24 mouse cellular contexts compared by ENCODE assay signal in genomic region chr19:3401943-3402342, GRCm38 (mm10). TPM values are rescaled to one million over a fixed set of nuclear protein-coding genes. Genes with fewer than 3 reads are reported as not detected.
DNase-seq lines count a peak whose midpoint lies in the region; ATAC-seq lines count a peak whose summit lies in the region.
"Had no signal": no experiment of that assay in that cellular context is flagged by ENCODE, and none has a peak within 500 bp of the region (broad histone marks: within the 10 kb centered on the region; RNA-seq: fewer than 3 reads in every experiment).

No protein-coding gene starts in this region.

- DNase-seq in heart, embryonic 10.5 days (ENCODE audit: low spot score): no peak
- peak; percentile 12 for DNase-seq in heart, postnatal 4 days
- DNase-seq in heart, postnatal 36 days: no peak
- DNase-seq in neural tube, embryonic 10.5 days (ENCODE audit: extremely low spot score, low spot score): no peak
- peak; percentile 62 for DNase-seq in retina, postnatal 1 day
- no peak for DNase-seq in Muller cell, postnatal 12 days (ENCODE audit: inconsistent ontology term)
- DNase-seq: adrenal gland, adult 2 months; B cell, adult 2 months; cerebellum, adult 8-10 months; gastrocnemius, postnatal 25 days; kidney, adult 11 months; kidney, postnatal 10 days; right cerebral cortex, postnatal 4 days; thymus, postnatal 14 days had no signal

- WGBS in heart, embryonic 13.5 days: 44% methylated on average over 7 of the region's 7 CpGs
- WGBS in heart, embryonic 10.5 days: 44% methylated on average over 7 of the region's 7 CpGs
- 48% methylated on average over 7 of the region's 7 CpGs for WGBS in neural tube, embryonic 15.5 days

- H3K9me3 ChIP-seq in heart, embryonic 13.5 days: no peaks in the 10 kb centered on the region
- H3K9me3 ChIP-seq in heart, embryonic 10.5 days: no peaks in the 10 kb centered on the region
- no peaks in the 10 kb centered on the region for H3K9me3 ChIP-seq in neural tube, embryonic 15.5 days (replicated peaks)
- H3K9me3 ChIP-seq: forebrain, embryonic 10.5 days; G1E had no signal

- ATAC-seq in heart, embryonic 13.5 days (ENCODE audit: extremely low read depth, insufficient number of reproducible peaks, low FRiP score, low TSS enrichment): peak; percentile 52; the same call in 1 of the 2 replicates
- ATAC-seq in neural tube, embryonic 15.5 days (ENCODE audit: low FRiP score): peak; percentile 17; the same call in 1 of the 2 replicates

- peaks cover 21% of the 10 kb centered on the region for H3K4me1 ChIP-seq in heart, embryonic 13.5 days
- H3K4me1 ChIP-seq in heart, embryonic 10.5 days: peaks cover 23% of the 10 kb centered on the region
- peaks cover 13% of the 10 kb centered on the region for H3K4me1 ChIP-seq in neural tube, embryonic 15.5 days
- H3K4me1 ChIP-seq: forebrain, embryonic 10.5 days had no signal

- intact Hi-C loops in heart, postnatal 36 days (cut with DNase I): no loop called here

- no peak overlapping the region for H3K4me3 ChIP-seq in heart, embryonic 13.5 days
- no peak overlapping the region for H3K4me3 ChIP-seq in heart, embryonic 10.5 days
- no peak overlapping the region for H3K4me3 ChIP-seq in neural tube, embryonic 15.5 days (replicated peaks)
- H3K4me3 ChIP-seq: forebrain, embryonic 10.5 days had no signal

- H3K4me2 ChIP-seq in heart, embryonic 13.5 days: peak overlapping the region; percentile 16
- no peak overlapping the region for H3K4me2 ChIP-seq in neural tube, embryonic 15.5 days
- H3K4me2 ChIP-seq: midbrain, embryonic 11.5 days had no signal

- no peak overlapping the region for H3K9ac ChIP-seq in heart, embryonic 13.5 days
- H3K9ac ChIP-seq in neural tube, embryonic 15.5 days (replicated peaks): no peak overlapping the region

- no peaks in the 10 kb centered on the region; the same call in 1 of the 2 replicates for H3K27me3 ChIP-seq in heart, embryonic 13.5 days (replicated peaks)
- peaks cover 14% of the 10 kb centered on the region; the same call in 1 of the 2 replicates for H3K27me3 ChIP-seq in heart, embryonic 10.5 days (ENCODE audit: insufficient read depth, poor library complexity, severe bottlenecking)
- no peaks in the 10 kb centered on the region for H3K27me3 ChIP-seq in neural tube, embryonic 15.5 days (replicated peaks)
- H3K27me3 ChIP-seq: CH12.LX had no signal

- H3K27ac ChIP-seq in heart, embryonic 13.5 days (replicated peaks): no peak overlapping the region
- H3K27ac ChIP-seq in heart, embryonic 10.5 days: no peak overlapping the region
- no peak overlapping the region for H3K27ac ChIP-seq in neural tube, embryonic 15.5 days (replicated peaks)
- H3K27ac ChIP-seq: forebrain, embryonic 10.5 days had no signal

- H3K36me3 ChIP-seq in heart, embryonic 13.5 days: peaks cover 8% of the 10 kb centered on the region; the same call in 1 of the 2 replicates
- H3K36me3 ChIP-seq in heart, embryonic 10.5 days: no peaks in the 10 kb centered on the region
- no peaks in the 10 kb centered on the region for H3K36me3 ChIP-seq in neural tube, embryonic 15.5 days
- H3K36me3 ChIP-seq: forebrain, embryonic 10.5 days; G1E had no signal

RNA-seq across cellular contexts. Expression of gene Gal, which starts 12.4 kb away (rescaled TPM):
- polyA plus RNA-seq in heart, embryonic 13.5 days (2015; fragmentation: Nextera tagmentation; extraction: Ambion mirVana): 5.5 and 7.0 TPM in 2 replicates
- polyA plus RNA-seq in heart, embryonic 10.5 days (2016; fragmentation: Nextera tagmentation; extraction: Ambion mirVana): 13.5 and 14.9 TPM in 2 replicates
- under 1 TPM; 0.36 to 0.47 TPM for total RNA-seq in heart, postnatal 4 days (2021)
- not detected for total RNA-seq in heart, postnatal 36 days (2021)
- polyA plus RNA-seq in neural tube, embryonic 15.5 days (2015; fragmentation: Nextera tagmentation; extraction: Ambion mirVana): 39.2 and 47.3 TPM in 2 replicates
- total RNA-seq: CH12.LX; G1E; hematopoietic stem cell, adult 5-6 weeks; monocyte, adult 5-6 weeks had no signal
- polyA plus RNA-seq: G1E; liver, adult 2 months; liver, embryonic 16.5 days had no signal

RNA-seq across cellular contexts. Expression of gene Tesmin, which starts 13.3 kb away (rescaled TPM):
- 0.57 and 0.75 TPM in 2 replicates for polyA plus RNA-seq in heart, embryonic 13.5 days (2015; fragmentation: Nextera tagmentation; extraction: Ambion mirVana)
- 0.21 and 1.1 TPM in 2 replicates for polyA plus RNA-seq in heart, embryonic 10.5 days (2016; fragmentation: Nextera tagmentation; extraction: Ambion mirVana)
- total RNA-seq in heart, postnatal 4 days (2021): 1 to 10 TPM; 2.8 to 3.4 TPM
- 1 to 10 TPM; 3.5 to 4.1 TPM for total RNA-seq in heart, postnatal 36 days (2021)
- 0.33 and 0.38 TPM in 2 replicates for polyA plus RNA-seq in neural tube, embryonic 15.5 days (2015; fragmentation: Nextera tagmentation; extraction: Ambion mirVana)

Comparison
In these comparisons a context has a peak if more than half of its experiments do, and no peak if none do; other contexts are left out.
1. DNase-seq: peak in heart, postnatal 4 days (single experiment) and retina, postnatal 1 day (single experiment); none in heart, embryonic 10.5 days (single experiment), heart, postnatal 36 days (0 of 2), neural tube, embryonic 10.5 days (single experiment) and Muller cell, postnatal 12 days (single experiment).